Mouse (Mus musculus) common myeloid progenitor, adult 5-6 weeks (primary cell): ENCODE measurements around the gene Itgb3bp. TPM values are rescaled to one million over a fixed set of nuclear protein-coding genes. Genes with fewer than 3 reads are reported as not detected.

Source experiments
- ATAC-seq: replicated peaks from 2 replicates; pipeline ENCODE4 v1.8.0; 2016; ENCODE audit warnings: low read depth, mild to moderate bottlenecking, moderate TSS enrichment, inconsistent platforms; ENCODE audit not compliant: poor library complexity, severe bottlenecking
- total RNA-seq: library from RNA; stranded (forward); fragments of 200-1000, 187-1606 nt; gene quantifications from 2 replicates; pipeline ENCODE4 v1.2.3, GENCODE M21; 2017

Itgb3bp gene
- 24.0 and 53.5 TPM in 2 replicates for total RNA-seq

DNA sequence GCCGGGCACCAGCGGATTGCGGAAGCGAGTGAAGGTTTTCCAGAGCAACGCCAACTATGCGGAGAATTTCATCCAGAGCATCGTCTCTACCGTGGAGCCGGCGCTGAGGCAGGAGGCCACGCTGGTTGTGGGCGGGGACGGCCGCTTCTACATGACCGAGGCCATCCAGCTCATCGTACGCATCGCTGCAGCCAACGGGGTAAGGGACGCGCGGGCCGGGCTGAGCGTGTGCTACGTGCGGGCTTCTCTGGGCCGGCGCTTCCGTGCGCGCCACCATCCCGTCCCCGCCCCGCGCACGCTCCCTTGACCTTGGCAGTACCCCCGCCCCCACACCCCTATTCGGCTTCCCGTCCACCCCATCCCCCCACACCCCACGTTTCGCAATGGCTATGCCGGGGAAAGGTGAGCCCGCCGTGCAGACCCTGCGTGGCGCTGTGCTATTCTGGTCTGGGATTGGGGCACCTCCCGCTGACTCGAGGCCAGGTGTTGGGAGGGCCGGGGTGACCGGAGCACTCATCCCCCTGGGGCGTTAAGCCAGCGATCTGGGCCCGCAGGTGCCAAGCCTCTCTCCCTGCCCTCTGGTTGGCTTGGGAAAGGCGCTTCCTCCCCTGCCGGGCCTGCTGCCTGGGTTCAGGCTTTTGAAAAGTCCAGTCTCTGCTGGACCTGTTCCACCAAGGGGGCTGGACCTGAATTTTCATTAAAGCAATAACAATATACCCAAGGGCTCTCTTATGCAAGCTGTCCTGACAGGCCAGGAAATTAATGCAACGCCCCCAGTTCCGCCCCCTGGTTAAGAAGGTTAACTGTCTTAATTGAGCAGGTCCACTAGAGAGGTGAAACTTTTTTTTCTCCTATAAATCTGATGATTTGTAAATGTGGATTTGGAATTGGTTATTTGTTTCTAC is at the start of gene Itgb3bp:
TSS of gene Itgb3bp (minus strand) at position 201 of the 905 bp plus-strand sequence.
- ATAC-seq: peak; percentile 73

DNA sequence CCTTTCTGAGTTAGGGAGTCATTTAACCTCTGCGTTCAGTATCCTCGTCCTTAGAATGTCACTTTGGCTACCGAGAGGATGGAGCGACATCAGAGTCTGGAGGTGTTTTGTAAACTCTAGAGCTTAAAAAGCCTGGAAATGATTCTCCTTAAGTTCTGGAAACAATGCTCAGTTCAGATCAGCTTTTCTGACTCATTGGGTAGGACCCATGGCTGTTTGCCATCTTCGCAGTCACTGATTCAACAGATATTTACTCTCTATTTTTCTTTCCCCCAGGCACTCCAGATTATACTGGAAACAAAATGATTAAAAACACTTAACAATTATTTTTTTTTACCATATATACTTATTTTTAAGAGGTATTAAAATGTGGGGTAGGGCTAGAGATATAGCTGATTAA is 49.7 kb upstream of the Itgb3bp start:
- no peak for ATAC-seq

DNA sequence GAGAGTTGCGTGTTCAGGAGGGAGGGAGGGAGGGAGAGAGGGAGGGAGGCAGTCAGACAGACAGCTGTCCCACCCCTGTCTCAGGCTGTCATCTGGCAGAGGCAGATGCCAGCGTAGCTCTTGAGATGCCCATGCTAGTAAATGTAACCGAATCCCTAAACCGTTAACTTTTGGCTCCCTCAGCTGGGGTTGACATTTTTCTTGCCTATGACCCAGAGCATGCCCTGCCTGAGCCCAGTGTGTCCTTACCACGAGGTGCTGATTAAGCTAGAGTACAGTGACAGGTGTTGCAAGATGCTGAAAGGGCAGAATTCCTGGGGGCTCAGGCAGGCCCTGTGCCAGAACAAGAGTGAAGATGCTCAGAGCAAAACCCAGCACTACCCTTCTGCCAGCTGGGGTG is 44.8 kb upstream of the Itgb3bp start:
- no peak for ATAC-seq

DNA sequence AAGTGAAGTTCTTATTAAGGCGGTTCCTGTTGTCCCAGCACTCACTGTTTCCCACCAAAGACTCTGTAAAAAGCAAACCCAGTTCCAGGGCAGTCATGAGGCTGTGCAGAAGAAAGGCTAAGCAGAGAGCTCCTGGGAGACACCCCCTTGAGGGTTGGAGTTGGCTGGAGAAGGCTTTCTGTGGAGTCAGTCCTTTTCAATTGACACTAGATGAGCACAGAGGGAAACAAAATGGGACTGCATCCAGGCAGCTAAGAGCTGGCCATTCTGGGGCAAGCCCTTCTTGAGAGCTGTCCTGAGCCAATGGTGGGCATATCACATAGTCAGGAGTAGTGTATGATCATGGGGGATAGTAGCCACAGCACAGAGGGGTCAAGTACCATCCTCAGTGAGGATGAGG is 44.3 kb upstream of the Itgb3bp start:
- no peak for ATAC-seq

DNA sequence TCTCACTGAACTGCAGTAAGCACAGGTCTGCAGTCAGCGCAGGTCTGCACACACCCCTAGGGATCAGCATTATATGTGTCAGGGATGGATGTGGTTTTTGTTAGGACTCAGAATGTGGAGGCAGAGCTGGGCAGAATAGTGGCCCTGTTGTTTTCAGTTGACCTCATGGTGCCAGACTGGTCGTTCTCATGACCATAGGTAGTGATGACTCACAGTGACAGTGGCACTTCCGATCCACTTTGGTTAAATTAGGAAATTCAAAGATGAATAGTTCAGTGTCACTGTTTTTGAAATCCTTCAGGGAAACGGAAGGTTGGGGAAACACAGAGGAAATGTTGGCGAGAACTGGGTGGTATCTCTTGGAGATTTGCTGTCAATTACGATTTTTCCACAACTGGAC is 43.3 kb upstream of the Itgb3bp start:
- no peak for ATAC-seq

DNA sequence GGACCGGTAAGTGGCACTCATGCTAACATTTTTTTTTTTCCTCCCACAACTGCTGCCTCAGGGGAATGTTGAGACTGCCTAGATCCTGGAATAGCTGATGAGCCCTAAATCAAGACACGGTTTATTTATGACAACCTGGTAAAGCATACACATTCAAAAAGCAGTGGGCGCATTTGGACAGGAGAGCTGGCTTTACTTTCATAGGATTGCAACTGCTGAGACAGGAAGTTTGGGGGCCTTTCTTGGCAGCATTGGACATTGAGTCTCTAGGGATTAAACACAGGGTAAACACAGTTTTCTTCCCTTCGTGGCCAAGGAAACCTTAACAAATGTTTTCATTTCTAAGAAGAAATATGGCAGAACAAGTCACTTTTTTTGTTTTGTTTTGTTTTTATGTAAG is 40.5 kb upstream of the Itgb3bp start:
- no peak for ATAC-seq

DNA sequence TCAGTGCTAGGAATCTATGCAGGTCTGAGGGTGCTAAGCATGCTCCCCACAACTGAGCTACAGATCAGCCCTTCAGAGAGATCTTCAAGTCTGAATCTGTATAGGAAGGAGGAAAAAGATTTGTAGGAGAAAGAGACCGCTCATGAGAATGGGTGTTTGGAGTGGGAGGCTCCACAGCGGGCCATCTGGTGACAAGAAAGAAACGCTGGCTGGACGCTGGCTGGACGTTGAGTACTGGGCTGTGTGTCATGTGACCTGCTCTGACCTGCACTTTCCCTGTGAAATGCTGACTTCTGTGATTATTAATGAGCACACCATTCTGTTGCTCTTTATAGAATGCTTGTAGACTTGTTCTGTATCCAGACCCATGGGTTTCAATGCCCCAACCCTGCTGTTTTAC is 39.7 kb upstream of the Itgb3bp start:
- ATAC-seq: no peak

DNA sequence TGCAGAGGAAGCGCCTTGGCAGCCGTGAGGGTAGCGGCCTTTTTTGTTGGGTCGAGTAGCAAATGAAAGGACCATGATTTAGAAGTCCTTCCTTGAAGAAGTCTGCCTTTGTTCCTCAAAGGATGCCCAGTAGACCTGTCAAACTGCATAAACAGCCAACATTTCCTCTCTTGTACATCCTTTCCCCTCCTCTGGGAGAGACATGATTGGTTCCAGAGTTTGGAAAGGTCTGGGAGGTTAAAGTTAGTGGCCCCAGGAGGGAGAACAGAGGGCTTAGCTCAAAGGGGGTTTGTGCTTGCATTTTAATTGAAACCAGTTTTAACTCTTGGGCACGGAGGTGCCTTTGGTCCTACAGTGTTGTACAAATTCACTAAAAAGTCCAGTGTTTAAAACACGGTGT is 36.9 kb upstream of the Itgb3bp start:
- ATAC-seq: no peak

DNA sequence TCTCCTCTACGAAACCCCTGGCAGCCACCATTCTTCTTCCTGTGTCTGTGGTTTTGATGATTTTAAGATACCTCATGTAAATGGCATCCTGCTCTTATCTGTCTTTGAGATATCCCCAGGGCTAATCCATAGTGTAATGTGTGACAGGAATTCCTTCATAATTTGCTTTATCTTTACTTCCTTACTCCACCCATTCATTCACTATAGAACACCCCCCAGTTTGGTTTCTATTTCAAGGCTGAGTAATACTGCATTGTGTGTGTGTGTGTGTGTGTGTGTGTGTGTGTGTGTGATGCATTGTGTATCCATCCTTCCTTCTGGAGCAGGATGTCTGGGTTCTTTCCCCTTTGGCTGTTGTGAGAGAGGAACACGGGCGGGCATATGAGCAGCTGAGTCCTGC is 29.7 kb upstream of the Itgb3bp start:
- no peak for ATAC-seq

DNA sequence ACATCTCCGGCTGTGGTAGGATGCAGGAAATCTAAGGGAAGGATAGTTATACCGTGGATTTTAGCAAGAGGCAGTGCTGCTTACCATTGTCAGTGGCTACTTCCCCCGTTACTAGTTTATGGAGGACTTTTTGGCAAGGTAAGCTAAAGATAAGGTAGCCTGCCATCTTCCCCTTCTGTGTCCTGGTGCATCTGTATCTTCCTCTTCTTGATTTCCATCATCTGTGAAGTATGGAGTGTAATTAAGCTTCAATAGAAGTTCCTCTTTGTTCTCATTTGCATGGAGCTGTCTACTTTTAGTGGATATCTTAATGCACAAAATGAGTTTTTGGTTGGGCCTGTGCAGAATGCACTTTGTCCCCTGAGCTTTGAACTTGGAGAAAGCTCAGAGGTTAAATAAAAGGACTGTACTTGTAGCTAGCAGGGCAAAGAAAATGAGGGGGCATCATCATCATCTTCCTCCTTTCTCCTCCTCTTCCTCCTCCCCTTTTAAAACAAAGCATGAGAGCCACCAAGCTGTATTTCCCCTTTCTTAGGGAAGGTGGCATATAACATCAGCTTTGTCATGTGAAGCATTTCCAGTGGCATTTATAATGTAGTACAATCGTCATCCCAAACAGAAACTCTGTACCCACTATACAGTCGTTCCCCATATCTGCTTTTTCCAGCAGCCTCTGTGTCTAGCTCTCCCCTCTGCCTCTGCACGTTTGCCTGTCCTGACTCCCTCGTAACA is 28.6 kb upstream of the Itgb3bp start:
- peak; percentile 58 for ATAC-seq

DNA sequence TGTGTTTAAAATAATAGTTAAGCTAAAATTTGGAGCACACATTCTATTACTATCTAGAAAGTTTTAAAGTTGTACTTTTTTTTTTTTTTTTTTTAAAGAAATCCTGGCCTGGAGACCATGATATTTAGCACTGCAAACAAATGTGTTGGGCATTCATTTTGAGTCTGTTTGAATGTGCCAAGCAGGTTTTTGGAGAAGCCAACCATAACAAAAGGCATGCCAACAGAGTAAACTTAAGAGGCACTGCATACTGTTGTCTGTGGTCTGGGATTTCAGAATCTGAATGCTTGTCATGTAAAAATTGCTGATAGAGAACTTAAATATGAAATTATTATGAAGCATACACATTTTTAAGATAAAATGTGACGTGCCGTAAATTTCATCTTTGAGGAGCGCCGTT is 27.6 kb upstream of the Itgb3bp start:
- no peak for ATAC-seq

DNA sequence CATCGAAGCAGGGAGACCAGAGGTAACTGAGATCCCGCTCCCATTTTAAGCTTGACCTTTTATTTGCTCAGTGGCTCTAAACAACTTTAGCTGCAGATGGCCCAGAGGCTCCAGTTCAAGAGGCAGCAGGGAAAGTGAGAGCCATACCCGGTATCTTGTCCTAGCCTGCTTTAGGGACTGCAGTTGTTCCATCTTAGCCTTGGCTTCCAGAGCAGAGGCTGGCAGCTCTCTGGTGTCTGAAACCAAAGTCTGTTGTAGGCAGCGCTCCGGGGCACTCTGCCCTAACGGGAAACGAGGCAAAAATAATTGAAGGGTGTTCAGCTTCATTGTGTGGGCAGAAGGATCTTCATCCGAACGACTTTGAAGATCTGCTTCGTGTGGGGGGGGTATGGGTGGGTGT is 25.8 kb upstream of the Itgb3bp start:
- no peak for ATAC-seq

DNA sequence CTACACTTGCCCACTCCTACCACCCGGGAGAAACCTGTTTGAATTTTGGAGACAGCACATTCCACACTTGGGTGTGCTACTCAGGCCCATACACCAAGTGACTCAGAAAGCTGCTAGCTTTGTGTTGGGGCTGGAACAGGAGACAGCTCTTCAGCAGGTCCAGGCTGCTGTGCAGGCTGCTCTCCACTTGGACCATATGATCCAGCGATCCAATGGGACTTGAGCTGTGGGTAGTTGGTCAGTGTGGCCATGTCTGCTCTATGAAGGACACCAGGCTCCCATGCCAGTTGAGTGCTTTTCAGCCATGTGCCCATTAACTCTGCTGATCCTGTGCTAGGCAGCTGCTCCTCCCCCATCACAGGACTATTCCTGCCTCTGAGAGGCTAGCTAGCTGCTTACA is 24.3 kb upstream of the Itgb3bp start:
- ATAC-seq: no peak

DNA sequence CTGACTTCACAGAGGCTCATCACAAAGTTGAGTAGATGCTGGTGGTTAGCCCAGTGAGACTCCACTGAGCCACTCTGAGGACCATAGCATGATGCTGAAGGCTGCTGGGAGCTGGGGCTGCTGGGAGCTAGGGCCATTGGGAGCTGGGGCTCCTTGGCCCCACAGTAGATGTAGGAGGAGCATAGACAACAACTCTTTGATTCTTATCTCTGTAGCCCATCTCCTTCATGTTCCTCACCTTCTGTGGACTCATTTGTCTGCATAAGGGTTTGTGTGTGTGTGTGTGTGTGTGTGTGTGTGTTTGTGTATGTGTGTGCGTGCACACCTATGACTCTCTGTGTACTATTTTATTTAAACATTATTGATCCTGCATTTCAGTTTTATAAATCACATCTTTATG is 18.3 kb upstream of the Itgb3bp start:
- ATAC-seq: no peak

DNA sequence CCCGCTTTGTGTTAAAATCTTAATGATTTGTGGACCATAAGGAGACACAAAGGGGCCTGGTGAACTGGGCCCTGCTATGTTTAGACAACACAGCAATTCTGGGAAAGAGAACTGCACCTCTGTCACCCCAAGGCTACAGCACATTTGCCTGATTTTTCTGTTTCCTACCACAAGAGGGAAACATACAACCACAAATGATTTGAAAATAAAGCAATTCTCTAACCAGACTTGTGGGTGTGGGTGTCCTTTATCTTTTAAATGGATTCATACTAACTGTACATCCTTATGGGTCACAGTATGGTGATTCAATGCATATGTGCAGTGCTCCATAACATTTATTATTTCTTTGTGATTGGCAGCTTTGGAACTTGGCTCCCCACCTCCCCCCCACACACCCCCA is 17.6 kb upstream of the Itgb3bp start:
- ATAC-seq: peak; percentile 86

DNA sequence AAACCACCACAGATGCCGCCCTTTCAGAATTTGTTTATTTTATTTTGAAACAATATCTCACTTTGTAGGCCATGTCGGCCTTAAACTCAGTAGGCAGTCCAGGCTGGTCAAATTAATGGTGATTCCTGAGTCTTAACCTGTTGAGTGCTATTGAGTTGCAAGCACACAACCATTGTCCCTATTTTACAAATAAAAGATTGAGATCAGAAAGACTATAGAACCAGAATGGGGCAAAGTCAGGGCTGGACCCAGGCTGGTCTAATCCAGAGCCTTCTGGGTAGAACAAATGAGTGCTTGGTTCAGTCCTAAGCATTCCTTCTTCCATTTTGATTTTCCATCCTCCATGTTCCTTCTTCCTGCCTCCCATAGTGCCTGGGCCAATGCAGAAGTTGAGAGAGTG is 16.9 kb upstream of the Itgb3bp start:
- no peak for ATAC-seq

DNA sequence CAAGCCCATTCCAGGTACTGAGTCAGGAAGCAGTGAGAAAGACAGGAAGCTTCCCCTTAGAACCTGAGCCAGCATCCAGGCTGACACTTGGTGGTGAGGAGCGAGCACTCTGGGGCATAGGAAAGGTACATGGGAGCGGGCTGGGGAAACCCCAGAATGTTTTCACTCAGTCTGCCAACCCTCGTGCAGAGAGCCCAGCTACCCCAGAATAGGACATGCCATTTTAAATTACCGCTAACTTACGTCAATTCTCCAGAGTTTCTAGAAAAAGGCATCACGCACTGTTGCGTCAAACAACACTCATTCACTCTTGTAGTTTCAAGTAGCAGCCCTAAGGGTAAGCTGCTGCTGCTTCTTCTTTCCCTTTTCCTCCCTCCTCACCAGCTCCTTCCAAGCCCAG is 15.4 kb upstream of the Itgb3bp start:
- no peak for ATAC-seq

DNA sequence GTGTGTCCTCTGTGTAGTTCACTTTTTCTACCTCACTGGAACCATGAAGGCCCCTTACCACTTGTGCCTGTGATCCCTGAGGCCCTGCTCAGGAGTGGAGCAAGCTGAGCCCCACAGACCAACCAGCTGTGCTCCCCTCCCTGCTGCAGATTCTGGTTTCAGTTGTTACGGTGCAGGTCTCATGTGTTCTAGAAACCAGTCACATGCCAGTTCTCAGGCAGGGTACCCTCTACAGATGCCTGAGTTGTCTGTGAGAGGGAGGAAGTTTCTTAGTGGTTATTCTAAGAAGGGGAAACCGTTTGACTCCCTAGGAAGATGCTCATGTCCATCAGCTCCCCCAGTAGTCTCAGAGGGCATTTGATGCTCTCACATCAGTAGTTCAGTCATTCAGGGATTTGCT is 15.0 kb upstream of the Itgb3bp start:
- no peak for ATAC-seq

DNA sequence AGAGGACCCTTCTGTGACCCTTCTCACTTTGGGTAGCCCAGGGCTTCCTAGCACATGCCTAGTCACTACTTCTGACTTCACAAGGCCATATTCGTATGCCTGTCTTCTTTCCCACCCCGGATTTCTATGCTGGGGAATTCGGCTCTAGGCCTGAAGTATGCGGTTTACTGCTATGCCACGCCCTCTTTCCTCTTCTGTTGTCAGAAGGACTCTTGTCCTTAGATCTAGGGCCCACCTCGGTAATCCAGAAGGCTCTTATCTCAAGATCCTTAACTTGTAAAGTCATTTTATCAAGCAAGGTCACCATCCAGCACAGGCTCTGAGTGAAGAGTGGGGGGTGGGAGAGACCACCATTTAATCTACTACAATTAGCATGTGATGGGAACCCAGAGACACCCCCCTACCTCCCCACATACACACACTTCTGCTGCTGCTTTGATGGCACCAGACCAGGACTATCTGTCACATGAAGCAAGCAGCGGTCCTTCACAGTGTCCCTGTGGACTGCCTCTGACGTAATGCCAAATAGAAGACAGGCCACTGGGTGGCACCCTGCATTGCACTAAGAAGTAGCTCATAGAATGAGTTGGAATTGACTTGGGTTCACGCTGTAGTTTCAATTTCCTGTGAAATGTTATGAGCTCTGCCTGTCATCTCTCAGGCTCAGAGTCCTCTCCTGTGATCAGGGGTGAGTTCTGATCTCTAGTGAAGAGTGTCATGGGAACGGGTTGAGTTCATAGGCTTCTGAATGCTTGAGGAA is 12.2 kb upstream of the Itgb3bp start:
- ATAC-seq: 0 out of 2 replicates have a peak, but pooled peaks have one; percentile 42

DNA sequence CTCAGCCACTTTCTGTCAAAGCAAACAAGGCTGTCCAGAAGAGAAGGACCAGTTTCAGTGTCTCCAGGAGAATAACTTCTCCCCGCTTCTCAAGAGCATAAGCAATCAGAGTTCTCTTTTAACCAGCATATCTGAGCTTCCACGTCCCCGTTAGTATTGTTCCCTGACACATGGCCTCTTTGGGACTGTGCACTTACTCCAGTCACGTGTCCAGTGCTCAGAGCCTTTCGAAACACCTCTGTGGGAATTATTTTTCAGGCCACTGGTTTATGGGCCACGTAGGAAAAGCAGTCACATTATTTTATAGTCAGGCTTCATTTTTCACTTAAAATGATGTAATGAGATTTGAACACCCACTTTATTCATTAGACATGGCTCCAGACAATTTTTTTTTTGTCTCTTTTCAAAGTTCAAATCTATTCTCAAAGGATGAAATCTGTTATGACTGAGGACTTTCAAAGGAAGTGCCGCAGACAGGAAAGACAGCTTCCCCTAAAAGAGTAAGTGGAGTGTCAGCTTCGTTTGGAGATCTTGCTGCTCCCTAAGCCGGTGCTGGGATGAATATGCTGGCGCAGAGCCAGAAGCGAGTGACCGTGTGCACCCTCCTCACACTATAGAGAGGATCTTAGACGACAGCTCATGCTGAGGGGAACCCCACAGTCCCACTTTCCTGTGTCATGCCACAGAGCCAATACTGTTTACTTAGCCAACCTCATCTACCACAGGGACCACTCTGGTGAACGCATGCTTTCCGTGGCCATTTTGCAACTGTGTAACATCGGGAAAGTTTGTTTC is 10.3 kb upstream of the Itgb3bp start:
- no peak for ATAC-seq
